Mouse (Mus musculus): Measurements from ENCODE around the gene Arglu1.

The Arglu1 gene

GRCm38 (mm10) chr8:8621236-8621917, 68.9 kb downstream of the Arglu1 start:
- DNase-seq (ENCODE audit: low read depth, low spot score): no peak

GRCm38 (mm10) chr8:8620536-8620935, 69.8 kb downstream of the Arglu1 start:
- no peak for DNase-seq (ENCODE audit: low read depth, low spot score)

- no peak for DNase-seq (ENCODE audit: low read depth, low spot score)
Observed at GRCm38 (mm10) chr8:8619221-8620194, 70.8 kb downstream of the Arglu1 start.

All from telencephalon, adult 2 months (tissue).